Mouse (Mus musculus) neutrophil, adult 5-6 weeks (primary cell): Measurements from ENCODE around the gene Lage3. TPM values are rescaled to one million over a fixed set of nuclear protein-coding genes. Genes with fewer than 3 reads are reported as not detected.
A peak's percentile ranks its signal among the peaks of the same experiment; 100 is the strongest.
"Not testable (repeated sequence)": the region's sequence is repeated elsewhere in the genome, so short reads cannot be mapped to it uniquely, and the experiment has no call there.

Source experiments
- ATAC-seq: fragments of 151-379, 151-347 bp; 2 replicates; pipeline ENCODE4 v1.8.0; 2017; ENCODE audit warnings: mild to moderate bottlenecking, moderate TSS enrichment; ENCODE audit not compliant: insufficient number of reproducible peaks, poor library complexity, low FRiP score, severe bottlenecking; ENCODE audit errors: extremely low read depth
- total RNA-seq: library from RNA; stranded (forward); fragments of 200-1000 nt; gene quantifications from 2 replicates; pipeline ENCODE4 v1.2.3, GENCODE M21; 2017

Lage3 gene
- total RNA-seq: 3.6 and 4.5 TPM in 2 replicates

DNA sequence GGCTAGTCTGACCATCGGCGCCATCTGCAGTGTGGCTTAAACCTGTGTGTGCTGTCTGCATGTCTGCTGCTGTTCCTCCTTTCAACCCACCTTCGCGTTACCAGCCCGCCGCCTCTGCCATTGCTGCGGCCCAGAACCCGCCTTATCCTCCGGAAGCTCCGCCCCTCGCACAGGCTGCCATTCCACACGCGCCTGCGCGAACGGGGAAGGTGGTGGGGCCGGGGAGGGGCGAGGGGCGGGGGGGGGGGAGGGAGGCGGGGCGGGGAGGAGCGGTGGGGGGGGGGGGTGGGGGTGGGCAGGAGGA is at the start of gene Lage3:
TSS of gene Lage3 (minus strand) at position 152 of the 304 bp plus-strand sequence.
- ATAC-seq: peak; percentile 80

DNA sequence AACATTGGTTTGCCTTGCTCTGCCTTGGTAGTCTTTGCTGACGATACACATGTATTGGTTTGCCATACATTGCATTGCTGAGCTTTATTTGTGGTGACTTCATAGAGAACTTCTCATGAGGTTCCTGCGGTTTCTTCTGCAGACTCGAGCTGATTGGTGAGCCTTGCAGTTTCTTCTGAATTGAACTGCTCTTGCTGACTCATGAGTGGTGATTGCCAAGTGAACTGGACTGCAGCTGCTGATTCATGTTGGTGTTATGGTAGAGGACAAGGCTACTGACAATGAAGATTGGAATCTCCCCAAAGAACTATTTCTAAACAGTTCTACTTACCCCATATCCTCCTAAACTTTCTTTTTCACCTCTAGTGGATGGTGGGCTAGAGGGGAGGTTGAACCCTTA is 46.7 kb upstream of the Lage3 start:
- ATAC-seq: no peak

DNA sequence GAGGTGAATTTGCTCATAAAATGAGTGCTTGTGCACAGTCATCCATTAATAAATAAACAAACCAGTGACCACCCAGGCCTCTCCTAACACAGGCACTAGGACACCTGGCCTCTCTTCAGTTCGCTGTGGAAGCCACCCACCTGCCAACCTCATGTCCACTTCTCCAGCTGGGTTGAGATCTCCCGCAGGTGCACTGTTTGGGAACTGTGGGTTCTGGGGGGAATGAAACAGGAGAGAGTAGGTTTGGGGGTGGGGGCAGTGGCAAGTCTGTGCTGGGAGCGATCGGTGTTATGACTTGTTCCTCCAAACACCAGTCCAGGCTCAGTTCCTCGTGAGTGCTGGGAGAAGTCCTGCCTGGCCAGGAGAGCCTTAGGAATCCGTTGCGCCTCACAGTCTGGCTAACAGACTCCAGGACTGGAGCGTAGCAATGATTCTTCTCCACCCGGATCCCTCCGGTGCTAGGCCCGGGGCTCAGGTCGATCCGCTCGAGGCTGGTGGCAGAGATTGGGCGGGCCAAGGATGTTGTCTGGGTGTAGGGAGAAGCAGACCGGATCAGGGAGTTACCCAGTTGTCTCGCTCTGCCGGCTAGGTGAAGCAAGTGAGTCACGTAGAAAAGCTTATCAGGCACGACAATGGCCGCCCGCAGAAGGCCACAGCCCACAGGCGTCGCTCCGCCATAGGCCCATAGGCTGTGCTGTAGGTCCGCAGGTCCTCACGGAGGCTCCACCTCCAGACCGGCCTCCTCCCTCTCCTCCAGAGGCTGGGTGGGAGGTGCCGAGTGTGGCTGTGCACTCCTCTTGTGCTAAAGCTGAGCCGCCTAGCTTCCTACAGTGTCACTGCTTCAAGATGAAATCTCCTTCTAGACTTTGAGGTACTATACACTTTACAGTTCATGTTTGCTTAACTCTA is 39.4 kb upstream of the Lage3 start, which contains the start of the genes Fam3a and Ikbkg:
TSS of gene Fam3a (minus strand) at position 738 of the 909 bp plus-strand sequence.
TSS of gene Ikbkg (plus strand) at position 756 of the 909 bp plus-strand sequence.
- ATAC-seq: peak; percentile 100

DNA sequence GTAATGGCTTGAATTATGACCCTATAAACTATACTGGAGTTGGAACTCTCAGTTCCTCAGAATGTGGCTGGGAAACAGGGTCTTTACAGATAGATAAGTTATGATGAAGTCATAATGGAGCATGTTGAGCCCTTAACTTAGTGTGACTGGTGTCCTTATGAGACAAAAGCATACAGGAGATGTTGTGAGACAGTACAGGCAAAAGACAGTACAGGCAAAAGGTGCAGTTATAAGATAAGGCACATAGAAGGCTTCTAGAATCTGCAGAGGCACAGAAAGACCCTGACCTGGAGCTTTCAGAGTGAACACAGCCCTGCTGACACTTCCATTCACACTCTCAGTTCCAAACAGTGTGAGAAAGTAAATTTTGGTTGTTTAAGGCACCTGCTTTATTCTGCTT is 34.7 kb upstream of the Lage3 start:
- ATAC-seq: no peak

DNA sequence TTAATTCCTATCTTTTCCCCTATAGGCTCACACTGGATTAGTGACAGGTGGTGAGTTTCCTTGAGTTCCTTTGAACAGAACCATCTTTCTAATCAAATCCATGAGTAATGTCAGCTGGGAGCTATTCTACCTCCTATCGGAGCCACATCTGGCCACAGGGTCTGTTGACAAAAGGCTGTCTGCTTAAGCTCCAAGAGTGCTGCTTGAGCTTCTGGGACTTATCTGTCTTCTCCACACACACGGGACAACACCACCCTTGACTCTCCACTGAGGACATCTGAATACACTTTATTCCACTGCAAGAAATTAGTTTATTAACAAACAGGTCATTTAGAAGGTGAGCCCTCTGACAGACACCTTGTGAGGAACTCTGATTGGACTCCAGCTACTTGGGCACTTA is 31.0 kb upstream of the Lage3 start:
- ATAC-seq: no peak

DNA sequence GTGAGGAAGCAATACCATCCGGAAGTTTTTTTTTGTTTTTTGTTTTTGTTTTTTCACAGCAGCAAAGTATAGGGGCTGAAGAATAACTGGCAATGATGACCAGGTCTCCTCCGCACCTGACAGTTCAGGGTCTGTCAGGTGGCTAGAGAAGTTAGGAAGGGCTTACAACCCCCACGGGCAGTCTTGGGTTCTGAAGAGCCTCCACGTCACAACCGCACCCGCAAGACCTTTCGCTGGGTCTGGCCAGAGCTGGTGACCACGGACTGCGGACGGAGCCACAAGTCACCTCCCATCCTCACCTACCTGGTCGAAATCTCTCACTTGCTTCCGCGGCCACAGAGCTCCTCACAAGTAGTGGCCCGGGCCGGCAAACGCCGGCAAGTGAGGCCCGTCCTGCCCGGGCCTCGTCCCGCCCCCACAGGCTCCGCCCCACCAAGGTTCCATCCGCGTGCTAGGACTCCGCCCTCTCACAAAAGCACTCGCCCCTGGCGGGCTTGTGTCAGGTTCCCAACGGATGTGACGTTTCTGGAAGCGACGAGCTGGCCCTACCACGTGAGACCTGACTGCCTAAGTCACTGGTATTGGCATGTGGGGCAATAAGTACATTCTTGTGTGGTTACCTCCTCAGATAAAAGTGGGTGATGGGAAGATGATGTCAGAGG is 19.6 kb upstream of the Lage3 start, which contains the start of the genes Ubl4a and Slc10a3:
TSS of gene Ubl4a (minus strand) at position 331 of the 662 bp plus-strand sequence.
TSS of gene Slc10a3 (minus strand) at position 462 of the 662 bp plus-strand sequence.
- ATAC-seq: peak; percentile 97

DNA sequence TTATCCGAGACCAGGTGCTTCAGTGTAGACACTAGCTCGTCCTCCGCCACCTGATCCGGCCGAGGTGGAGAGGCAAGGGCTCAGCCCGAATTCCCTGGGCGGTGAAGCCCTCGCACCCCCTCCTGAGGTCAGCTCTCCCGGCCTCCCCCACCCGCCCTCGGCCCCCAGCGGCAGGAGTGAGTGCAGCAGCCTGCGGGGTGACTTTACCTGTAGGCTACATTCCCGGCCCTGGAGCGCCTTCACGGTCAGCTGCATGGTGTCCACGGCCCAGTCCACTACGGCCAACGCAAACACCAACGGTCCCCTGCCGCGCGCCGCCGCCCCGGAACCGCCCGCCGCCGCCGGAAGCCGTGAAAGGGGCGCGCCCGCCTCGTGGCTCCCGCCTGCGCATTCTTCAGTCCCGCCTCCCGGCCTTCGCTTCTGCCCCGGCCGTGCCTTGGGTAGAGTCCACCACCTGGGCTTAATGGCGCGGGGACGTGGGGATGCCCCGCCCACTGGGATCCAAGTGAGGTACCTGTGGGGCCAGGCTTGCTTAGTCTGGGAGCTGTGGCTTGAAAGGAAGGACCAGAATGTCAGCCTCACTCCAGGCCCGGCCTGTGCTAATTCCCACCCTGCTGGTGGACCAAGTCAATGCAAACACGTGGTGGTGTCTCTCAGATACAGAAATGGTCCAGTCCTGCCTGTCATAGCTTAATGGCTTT is 14.9 kb upstream of the Lage3 start:
- peak; percentile 22; the same call in 1 of the 2 replicates for ATAC-seq

DNA sequence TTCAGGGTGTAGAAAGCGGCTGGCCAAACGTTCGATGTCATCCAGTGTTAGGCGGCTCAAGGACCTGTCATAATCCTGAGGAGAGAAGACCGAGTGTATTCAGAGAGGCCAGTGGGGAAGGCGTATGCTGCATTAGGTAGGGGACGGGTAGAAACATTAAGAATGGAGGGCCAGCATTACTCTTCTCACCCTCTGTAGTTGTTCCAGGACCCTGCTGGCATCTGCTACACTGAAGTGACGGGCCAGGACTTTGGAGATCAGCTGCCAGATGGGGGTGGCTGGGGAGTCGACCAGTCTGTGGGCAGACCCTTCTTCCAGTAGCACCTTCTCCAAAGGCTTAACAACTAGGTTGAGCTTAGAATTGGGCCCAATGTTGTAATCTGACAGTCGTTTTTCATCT is 14.1 kb upstream of the Lage3 start:
- ATAC-seq: no peak

DNA sequence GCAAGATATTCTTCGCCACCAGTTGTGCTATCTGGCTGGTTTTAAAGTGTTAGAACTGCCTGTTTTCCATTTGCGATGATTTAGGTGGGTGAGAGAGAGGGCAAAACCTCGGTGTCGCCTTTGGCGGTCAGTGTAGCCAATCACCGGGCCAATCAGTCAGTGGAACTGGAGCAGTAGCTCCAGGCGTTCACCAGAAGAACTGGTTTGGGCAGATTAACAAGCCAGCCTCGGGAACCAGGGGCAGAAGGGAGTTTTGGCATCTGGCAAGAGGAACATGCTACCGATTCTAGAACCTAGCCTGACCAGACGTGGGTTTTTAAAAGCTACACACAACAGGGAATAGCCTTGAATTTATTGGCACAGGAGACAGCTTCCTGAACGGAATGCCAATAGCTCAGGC is 5.8 kb upstream of the Lage3 start:
- no peak for ATAC-seq

DNA sequence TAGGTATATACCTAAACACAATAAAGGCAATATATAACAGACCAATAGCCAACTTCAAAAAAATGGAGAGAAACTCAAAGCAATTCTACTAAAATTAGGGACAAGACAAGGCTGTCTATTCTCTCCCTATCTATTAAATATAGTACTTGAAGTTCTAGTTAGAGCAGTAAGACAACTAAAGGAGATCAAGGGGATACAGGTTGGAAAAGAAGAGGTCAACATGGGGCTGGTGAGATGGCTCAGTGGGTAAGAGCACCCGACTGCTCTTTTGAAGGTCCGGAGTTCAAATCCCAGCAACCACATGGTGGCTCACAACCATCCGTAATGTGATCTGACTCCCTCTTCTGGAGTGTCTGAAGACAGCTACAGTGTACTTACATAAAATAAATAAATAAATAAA is 3.7 kb upstream of the Lage3 start:
- not testable (repeated sequence) for ATAC-seq

DNA sequence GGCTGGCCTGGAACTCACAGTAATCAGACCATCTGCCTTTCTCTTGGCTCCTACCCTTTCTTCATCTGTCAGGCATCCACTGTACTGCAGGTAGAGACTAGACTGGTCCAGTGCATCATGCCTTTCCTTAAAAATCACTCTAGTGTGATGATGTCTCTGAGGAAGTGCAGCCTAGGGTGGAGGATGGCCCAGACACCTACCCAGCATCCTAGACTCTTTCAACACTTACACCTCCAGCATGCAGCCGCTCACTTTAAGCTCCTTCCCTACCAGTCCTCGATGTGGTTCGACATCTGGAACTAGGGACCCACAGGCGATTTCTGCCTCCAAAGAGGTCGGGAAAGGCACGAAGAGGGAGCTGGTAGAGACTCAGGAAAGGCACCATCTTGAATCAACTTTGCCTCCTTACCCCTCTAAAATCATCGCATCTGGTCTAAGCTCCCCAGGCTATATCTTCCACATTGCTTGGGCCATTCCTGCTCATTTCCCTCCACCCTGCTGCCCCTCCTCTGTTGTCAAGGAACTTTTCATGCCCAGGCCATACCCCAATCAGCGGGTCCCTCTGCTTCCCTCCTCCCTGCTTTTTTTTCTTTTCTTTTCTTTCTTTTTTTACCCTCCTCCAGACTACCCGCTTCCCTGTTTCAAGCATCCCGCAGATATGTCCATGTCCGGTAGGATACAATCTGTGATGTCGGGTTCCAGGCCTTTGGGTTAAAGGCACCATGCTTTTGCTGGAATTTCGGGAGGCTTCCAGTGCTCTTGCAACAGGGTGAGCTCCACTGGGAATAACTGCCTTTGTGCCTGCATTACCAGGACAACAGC is 562 bp downstream of the Lage3 start:
- ATAC-seq: no peak

DNA sequence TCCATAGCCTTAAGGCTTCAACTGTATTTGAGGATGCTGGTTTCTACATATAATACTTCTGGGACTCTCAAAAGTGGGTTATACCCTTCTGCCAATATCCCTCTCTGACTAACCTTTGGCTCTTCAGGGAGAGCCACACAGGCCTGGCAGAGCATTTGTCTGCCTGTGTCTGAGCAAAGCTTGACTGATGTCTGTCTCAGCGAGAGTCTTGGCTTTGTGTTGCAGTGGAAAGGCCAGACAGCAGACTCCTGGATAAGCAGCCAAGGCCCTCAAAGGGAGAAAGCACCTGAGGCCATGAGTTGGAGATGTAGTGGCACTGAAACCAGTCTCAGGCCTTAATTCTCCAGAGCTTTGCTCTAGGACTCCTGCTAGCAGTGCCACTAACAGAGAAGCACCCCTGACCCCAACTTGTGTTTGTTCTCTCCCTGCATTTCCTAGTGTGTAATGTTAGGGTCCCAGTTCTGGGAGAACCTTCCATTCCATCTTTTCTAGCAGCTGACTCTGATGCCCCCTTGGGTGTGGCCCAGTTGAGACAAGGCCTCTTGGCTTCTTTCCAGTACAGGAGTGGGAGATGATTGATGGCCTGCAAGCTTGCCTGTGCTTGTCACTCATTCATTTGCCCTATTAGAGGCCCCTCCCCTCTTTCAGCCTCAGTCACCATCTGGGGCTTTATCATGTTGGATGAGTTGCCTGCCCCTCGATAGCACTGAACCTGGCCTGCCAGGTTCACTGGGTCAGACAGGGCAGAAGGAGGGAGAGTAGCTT is 23.1 kb downstream of the Lage3 start:
- no peak for ATAC-seq

DNA sequence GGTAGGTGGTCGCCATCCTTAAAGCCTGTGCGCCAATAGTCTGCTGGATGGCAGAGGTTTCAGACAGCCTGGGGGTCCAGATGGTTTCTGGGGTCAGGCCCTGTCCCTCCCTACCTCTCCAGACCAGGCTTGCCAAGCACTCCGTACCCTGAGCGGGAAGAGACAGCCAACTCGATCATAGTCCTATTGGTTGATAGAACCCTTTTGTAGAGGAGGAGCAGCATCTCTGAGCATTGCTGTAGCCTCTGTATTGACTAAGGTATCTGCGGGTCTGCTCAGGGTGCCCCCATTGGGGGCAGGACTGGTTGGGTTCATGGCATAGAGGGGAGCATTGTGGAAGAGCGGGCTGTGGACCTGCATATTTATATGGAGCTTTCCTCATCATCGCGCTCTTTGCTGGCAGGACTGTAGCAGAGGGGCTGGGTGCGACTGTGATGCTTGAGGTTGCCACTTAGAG is 24.2 kb downstream of the Lage3 start:
- no peak for ATAC-seq

DNA sequence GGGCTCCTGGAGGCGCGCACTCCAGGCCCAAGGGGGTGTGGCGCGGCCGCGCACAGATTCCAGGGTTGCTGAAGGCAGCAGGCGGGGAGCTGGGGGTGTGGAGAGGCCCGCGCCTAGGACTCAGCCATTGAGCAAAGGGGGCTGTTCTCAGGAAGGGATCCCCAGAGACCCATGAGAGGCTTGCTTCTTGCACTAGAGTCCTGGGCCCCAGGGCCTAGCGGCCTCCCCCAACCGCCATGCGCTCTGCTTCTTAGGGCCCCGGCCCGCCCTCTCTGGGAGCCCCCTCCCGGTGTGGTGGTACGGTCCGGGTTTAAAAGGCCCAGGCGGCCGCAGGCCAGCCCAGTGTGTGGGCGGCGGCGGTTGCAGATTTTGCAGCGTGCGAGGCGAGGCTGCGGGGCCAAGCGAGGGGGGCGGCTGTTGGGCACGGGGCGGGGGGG is 24.7 kb downstream of the Lage3 start, which contains the start of gene Plxna3:
TSS of gene Plxna3 (plus strand) at position 342 of the 437 bp plus-strand sequence.
- ATAC-seq: peak; percentile 55; the same call in 1 of the 2 replicates

DNA sequence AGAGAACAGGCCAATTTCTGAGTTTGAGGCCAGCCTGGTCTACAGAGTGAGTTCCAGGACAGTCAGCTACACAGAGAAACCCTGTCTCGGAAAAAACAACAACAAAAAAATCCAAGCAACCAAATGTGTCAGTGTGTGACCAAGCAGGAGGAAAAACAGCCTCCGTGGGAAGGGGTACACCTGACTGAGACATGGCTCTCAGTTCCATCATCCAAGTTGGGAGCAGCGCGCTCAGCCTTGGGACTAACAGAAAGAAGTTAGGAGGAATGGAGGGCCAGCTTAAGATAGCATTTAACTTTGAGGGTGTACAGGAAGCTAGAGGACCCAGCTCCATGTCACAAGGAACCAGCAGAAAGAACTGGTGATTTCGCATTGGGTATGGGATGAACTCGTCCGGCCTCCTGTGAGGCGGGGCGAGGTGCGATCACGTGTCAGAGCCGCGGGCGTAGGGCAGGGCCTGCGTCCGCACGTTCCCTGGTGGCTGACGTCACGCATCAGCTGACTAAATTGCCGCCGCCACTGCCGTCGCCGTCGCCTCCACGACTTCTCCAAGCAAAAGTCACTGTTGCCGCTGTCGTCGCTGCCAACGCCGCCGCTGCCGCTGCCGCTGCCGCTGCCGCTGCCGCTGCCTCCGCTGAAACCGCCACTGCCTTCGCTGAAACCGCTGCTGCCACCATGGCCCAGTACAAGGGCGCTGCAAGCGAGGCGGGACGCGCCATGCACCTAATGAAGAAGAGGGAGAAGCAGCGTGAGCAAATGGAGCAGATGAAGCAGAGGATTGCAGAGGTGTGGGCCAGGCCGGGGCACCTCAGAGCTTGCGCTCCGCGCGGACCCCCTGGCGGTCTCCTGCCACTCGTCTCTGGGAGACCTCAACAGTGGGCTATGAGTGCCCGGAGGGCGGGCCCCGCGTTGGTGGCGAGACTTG is 40.6 kb downstream of the Lage3 start, which contains the start of gene Fam50a:
TSS of gene Fam50a (plus strand) at position 494 of the 925 bp plus-strand sequence.
- ATAC-seq: peak; percentile 97

DNA sequence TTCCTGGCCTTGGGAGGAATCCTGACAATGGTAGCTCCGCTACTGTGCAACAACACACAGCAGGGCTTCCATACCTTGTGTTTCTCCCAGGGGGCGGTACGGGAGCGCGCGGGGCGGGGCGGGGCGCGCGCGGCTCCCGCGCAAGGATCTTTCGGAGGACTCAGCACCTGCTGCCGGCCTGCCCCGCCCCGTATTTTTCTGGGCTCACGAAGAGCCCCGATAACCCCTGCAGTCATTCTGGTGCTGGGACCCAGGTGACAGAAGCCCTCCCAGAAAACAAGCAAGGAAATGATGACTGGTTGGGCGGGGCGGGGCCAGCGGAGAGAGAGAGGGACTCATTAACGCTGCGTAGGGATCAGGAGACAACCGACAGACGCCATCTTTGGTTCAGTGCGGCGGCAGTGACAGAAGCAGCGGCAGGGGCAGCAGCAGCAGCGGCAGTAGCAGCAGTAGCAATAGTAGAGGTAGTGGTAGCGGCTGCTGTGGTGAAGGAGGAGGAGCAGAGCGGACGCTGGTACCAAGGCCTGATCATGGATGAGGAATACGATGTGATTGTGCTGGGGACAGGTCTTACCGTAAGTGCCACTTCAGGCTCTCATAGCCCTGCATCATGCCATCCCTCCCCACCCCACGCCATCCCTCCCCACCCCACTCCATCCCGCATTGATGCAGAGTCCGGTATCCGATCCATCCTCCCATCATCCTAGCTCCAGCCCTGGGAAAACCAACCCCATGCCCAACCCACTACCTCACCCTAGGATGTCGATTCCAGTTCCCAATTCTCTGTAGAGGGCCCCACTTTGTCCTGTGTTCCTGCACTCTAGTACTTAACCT is 48.3 kb downstream of the Lage3 start, which contains the start of gene Gdi1:
TSS of gene Gdi1 (plus strand) at position 132 of the 834 bp plus-strand sequence.
- peak; percentile 76 for ATAC-seq
